Mouse (Mus musculus) cerebellum, adult 2 months (tissue): ENCODE results near the gene Hs1bp3.

Experiments used
- CTCF ChIP-seq: fragments of 200-500 bp; IDR thresholded peaks from 2 replicates; pipeline ENCODE4 v1.5.1; 2011; ENCODE audit warnings: low read depth, mild to moderate bottlenecking, control low read depth, low read length, moderate library complexity, borderline replicate concordance; ENCODE audit not compliant: insufficient read depth
- POLR2A ChIP-seq: fragments of 200-500 bp; IDR thresholded peaks from 2 replicates; pipeline ENCODE4 v1.6.1; 2011; ENCODE audit warnings: low read length, control low read depth, borderline replicate concordance; ENCODE audit not compliant: insufficient read depth

- TF ChIP-seq POLR2A: no peak
- TF ChIP-seq CTCF: no peak
These were observed 74.0 kb downstream of the Hs1bp3 start for GRCm38 (mm10) chr12:8387281-8387680.
